Mouse (Mus musculus): Measurements from ENCODE around the gene Zscan25. TPM values are rescaled to one million over a fixed set of nuclear protein-coding genes. Genes with fewer than 3 reads are reported as not detected.

Zscan25 gene
- 1 to 10 TPM; 7.8 to 8.1 TPM for total RNA-seq (2023)

DNA sequence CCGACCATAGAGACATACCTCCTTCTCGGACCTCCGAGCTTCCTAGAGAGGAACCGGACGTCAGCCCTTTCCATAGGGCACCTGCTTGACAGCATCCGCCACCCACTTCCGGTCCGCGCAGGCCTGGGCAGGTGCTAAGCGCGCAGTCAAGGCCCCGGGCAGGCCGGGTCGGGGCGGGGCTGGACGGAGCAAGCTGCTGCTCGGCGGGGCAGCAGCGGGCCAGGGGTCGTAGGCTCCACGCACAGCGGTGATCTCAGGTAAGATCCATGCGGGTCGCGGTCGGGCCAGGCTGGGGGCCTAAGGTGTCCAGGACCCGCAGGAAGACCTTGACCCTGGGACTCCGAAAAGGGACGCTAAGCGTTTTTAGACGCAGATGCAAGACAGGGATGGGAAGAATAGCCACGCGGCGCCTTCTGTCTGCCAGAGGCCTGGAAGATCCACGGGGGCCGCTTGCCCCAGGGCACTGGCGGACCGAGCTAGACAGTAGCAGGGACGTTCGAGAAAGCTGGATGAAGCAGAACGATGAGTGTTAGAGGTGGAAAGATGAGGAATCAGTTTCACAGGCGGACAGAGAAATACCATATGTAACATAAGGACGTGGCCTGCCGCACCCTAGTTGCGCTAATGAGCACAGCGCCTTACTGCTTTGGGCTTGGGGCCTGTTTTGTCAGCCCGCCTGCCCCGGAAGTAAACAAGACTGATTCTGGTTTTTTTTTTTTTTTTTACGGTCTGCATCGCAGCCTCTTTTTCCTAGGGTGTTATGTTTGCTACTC is at the start of gene Zscan25:
TSS of gene Zscan25 (plus strand) at position 130 of the 773 bp plus-strand sequence.

DNA sequence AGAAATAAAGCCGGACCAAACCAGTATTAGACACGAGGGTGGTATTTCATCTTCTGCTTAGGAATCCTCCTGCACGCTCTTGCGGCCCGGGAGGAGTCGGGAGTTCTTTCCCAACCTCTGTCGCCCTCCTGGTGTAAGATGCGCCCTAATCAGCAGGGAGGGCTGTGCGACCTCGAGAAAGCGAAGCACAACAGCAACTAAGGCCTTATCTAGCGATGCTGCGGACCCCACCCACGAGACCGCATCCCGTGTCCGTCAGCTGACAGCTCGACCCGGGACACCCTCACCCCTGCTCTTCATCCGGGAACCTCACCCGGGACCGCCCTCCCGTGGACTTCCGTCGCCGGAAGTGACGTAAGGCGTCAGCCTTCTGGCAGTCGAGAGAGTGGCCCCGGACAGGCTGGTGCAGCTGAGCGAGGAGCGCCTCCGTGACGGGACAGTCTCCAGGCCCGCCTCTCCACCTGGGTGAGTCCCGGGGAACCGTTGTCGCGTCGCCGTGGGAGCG is 48.9 kb upstream of the Zscan25 start, which contains the start of gene Zfp655:
TSS of gene Zfp655 (plus strand) at position 349 of the 505 bp plus-strand sequence.

Other genes with a start within 250 kb of the Zscan25 start
- not detected for gene Gm4871, start 247.7 kb upstream of the Zscan25 start, total RNA-seq (2023)
- gene 1700018F24Rik, start 237.5 kb upstream of the Zscan25 start, total RNA-seq (2023): not detected
- gene Arpc1a, start 196.7 kb upstream of the Zscan25 start, total RNA-seq (2023): 10 to 100 TPM; 79.1 to 86.9 TPM
- gene Kpna7, start 196.5 kb upstream of the Zscan25 start, total RNA-seq (2023): not detected
- gene Arpc1b, start 166.3 kb upstream of the Zscan25 start, total RNA-seq (2023): 1,000 to 10,000 TPM in 1 of 2 experiments, 100 to 1,000 TPM in 1; 966 to 1,061 TPM
- 10 to 100 TPM; 34.0 to 39.6 TPM for gene Pdap1, start 140.3 kb upstream of the Zscan25 start, total RNA-seq (2023)
- 100 to 1,000 TPM; 123 to 126 TPM for gene Bud31, start 140.1 kb upstream of the Zscan25 start, total RNA-seq (2023)
- 10 to 100 TPM; 13.8 to 15.7 TPM for gene Ptcd1, start 113.4 kb upstream of the Zscan25 start, total RNA-seq (2023)
- gene Cpsf4, start 113.3 kb upstream of the Zscan25 start, total RNA-seq (2023): 10 to 100 TPM; 29.3 to 29.5 TPM
- gene Atp5j2, start 88.4 kb upstream of the Zscan25 start, total RNA-seq (2023): 100 to 1,000 TPM; 112 TPM
- gene Zkscan14, start 78.6 kb upstream of the Zscan25 start, total RNA-seq (2023): 10 to 100 TPM; 12.5 to 14.7 TPM
- gene Zkscan5, start 75.9 kb upstream of the Zscan25 start, total RNA-seq (2023): 1 to 10 TPM; 4.0 to 4.1 TPM
- gene Zfp655, start 48.8 kb upstream of the Zscan25 start, total RNA-seq (2023): 10 to 100 TPM; 46.1 to 56.4 TPM
- not detected for gene Cyp3a57, start 64.8 kb downstream of the Zscan25 start, total RNA-seq (2023)
- gene Cyp3a16, start 189.2 kb downstream of the Zscan25 start, total RNA-seq (2023): not detected